Mouse (Mus musculus) CD4-positive naive resting alpha-beta T cell, adult 57 days (primary cell): ENCODE results near the gene Hnrnpu. TPM values are rescaled to one million over a fixed set of nuclear protein-coding genes. Genes with fewer than 3 reads are reported as not detected.

Experiments
- total RNA-seq: library from RNA; stranded (reverse); gene quantifications from one replicate; pipeline ENCODE4 v1.2.4, GENCODE M21; 2023

Gene Hnrnpu
- 722 TPM for total RNA-seq

DNA sequence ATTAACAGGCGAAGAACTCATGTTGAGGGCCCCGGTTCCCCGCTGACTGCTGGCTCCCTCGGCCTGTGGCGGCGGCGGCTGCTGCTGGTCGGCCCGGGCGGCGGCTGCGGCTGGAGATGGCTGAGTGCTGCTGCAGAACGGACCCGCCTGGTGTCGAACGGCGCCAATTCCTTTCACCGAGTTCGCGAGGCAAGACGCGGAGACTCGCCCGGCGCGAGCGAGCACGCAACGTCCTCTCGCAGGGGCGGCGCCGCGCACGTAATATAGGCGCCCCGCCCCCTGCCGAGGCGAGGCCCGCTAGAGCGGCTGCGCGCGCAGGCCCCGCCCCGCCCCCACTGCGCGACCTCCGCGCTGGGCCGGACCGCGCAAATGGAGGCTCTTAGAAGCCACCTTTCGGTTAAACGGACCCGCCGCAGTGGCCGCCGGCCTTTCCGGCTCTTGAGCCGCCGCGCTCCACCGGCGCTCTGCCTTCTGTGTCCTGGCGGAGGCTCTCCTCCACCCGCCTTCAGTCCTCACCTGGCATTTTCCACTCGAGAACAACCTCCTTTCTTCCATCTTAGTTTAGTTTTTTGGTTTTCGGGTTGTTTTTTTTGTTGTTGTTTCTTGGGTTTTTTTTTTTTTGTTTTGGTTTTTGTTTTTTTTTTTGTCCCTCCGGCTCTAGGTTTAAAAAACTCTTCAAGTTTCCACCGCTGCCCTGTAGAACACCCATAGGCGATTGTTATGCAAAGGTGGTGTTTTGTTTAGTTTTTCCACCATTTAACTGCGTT lies at the start of gene Hnrnpu:
Gene Hnrnpu, minus strand, starts transcription at position 247 of the 767 bp plus-strand sequence.

DNA sequence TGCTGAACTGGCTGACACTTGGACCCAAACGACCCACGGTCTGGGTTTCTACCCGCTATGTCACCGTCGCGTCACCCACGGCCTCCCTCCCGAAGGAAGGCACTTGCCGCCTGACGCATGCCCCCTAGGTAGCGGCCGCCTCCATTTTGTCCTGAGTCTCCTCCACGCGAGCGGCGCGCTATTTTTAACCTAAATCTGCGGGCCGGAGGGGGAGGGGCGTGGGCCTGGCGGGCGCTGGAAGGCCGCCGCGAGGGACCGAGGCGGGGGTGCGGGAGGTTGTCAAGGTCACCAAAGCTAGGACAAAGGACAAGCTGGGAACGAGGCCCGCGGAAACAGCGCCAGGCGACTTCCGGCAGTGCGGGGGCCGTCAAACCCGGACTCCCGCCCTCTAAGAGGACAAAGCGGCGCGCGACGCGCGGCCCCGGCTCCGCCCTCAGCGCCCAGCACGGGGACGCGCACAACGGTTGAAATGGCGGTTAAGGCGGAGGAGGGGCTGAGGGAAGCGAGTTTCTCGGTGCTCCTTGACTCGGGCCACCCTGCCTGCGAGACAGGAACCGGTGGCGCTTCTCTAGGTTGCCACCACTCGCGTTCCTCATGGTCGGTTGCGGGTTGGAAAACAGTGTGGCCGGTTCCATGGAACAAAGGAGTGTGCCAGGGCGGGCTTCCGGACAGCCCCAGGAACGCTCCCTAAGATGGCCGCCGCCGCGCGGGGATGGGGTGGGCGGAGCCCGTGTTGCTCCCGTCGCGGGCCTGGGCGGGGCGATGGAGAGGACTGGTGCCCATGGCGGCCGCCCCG lies 19.0 kb downstream of the Hnrnpu start, which contains the start of gene Cox20:
Gene Cox20, plus strand, starts transcription at position 742 of the 796 bp plus-strand sequence.

Other genes with a start within 250 kb of the Hnrnpu start
- 17.9 TPM for gene Desi2, start 150.4 kb downstream of the Hnrnpu start, total RNA-seq
- 47.3 TPM for gene Cox20, start 18.7 kb downstream of the Hnrnpu start, total RNA-seq
- gene Efcab2, start 68.3 kb upstream of the Hnrnpu start, total RNA-seq: 3.2 TPM
- not detected for gene Kif26b, start 191.3 kb upstream of the Hnrnpu start, total RNA-seq